Comparison of ENCODE assay signal across 9 mouse cellular contexts in the genomic region with DNA sequence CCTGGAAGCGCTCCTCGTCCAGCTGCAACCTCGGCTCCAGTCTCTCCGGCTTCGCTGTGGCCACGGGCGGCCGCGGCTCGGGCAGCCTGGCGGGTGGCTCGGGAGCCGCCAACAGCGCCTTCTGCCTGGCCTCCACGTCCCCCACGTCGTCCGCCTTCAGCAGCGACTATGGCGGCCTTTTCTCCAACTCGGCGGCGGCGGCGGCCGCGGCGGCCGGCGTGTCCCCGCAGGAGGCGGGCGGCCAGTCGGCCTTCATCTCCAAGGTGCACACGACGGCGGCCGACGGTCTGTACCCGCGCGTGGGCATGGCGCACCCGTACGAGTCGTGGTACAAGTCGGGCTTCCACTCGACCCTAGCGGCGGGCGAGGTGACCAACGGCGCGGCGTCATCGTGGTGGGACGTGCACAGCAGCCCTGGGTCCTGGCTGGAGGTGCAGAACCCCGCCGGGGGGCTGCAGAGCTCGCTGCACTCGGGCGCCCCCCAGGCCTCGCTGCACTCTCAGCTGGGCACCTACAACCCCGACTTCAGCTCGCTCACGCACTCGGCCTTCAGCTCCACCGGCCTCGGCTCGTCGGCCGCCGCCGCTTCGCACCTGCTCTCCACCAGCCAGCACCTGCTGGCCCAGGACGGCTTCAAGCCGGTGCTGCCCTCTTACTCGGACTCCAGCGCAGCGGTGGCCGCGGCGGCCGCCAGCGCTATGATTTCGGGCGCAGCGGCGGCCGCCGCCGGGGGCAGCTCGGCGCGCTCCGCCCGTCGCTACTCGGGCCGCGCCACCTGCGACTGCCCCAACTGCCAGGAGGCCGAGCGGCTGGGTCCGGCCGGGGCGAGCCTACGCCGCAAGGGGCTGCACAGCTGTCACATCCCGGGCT. TPM values are rescaled to one million over a fixed set of nuclear protein-coding genes. Genes with fewer than 3 reads are reported as not detected.
A peak's percentile ranks its signal among the peaks of the same experiment; 100 is the strongest.
DNase-seq lines count a peak whose midpoint lies in the region; ATAC-seq and TF ChIP-seq lines count a peak whose summit lies in the region.
"Had no signal": no experiment of that assay in that cellular context is flagged by ENCODE, and none has a peak within 500 bp of the region (broad histone marks: within the 10 kb centered on the region; RNA-seq: fewer than 3 reads in every experiment).

No protein-coding gene starts in this region.

- H3K27ac ChIP-seq in hindbrain, postnatal 0 days, result no peak overlapping the region
- H3K27ac ChIP-seq in midbrain, embryonic 10.5 days (replicated peaks), result peak overlapping the region; percentile 83

- peak; percentile 12 for DNase-seq in cerebellum, adult 8-10 months
- no peak for DNase-seq in cerebellum, postnatal 36 days
- DNase-seq in spleen, postnatal 10 days (ENCODE audit: low spot score in 2 of 2), result peak; percentile 41 to 43
- DNase-seq in spleen, postnatal 36 days (ENCODE audit: low spot score in 2 of 2), result no peak
- DNase-seq in hindbrain, postnatal 0 days (ENCODE audit: low spot score), result peak; percentile 27
- peak; percentile 73 for DNase-seq in midbrain, embryonic 10.5 days (ENCODE audit: low spot score)
- DNase-seq in thymus, postnatal 14 days, result peak; percentile 64
- no peak for DNase-seq in ovary, postnatal 10 days (ENCODE audit: low spot score)

- H3K9me3 ChIP-seq in hindbrain, postnatal 0 days (ENCODE audit: low read length), result no peaks in the 10 kb centered on the region
- no peaks in the 10 kb centered on the region for H3K9me3 ChIP-seq in midbrain, embryonic 10.5 days (replicated peaks)

- peak overlapping the region; percentile 48 for H3K4me2 ChIP-seq in hindbrain, postnatal 0 days (ENCODE audit: low read depth, low read length)

- TF ChIP-seq CTCF in hindbrain, postnatal 0 days (IDR thresholded peaks at IDR 0.05; ENCODE audit: low read depth), result 0 out of 2 replicates have a peak, but pooled peaks have one; percentile 14

- H3K4me3 ChIP-seq in hindbrain, postnatal 0 days (ENCODE audit: low read length), result peak overlapping the region; percentile 36
- peak overlapping the region; percentile 62 for H3K4me3 ChIP-seq in midbrain, embryonic 10.5 days

- H3K4me1 ChIP-seq in hindbrain, postnatal 0 days (ENCODE audit: insufficient read depth, low read length), result 0 out of 2 replicates have a peak, but pooled peaks cover 4% of the 10 kb centered on the region
- peaks cover 86% of the 10 kb centered on the region for H3K4me1 ChIP-seq in midbrain, embryonic 10.5 days

- peak; percentile 21; the same call in 1 of the 2 replicates for ATAC-seq in hindbrain, postnatal 0 days

- 1% methylated on average over 99 of the region's 110 CpGs for WGBS in hindbrain, postnatal 0 days
- under 1% methylated on average over 107 of the region's 110 CpGs for WGBS in midbrain, embryonic 10.5 days

- H3K27me3 ChIP-seq in hindbrain, postnatal 0 days (ENCODE audit: insufficient read depth, low read length), result peaks cover 55% of the 10 kb centered on the region
- peaks cover 100% of the 10 kb centered on the region for H3K27me3 ChIP-seq in midbrain, embryonic 10.5 days (ENCODE audit: low read depth, poor library complexity, severe bottlenecking)

- H3K36me3 ChIP-seq in hindbrain, postnatal 0 days (ENCODE audit: insufficient read depth, low read length), result no peaks in the 10 kb centered on the region
- H3K36me3 ChIP-seq in midbrain, embryonic 10.5 days, result no peaks in the 10 kb centered on the region

- H3K9ac ChIP-seq in hindbrain, postnatal 0 days (replicated peaks; ENCODE audit: low read length), result no peak overlapping the region

RNA-seq across cellular contexts. Expression of gene Sp9, which starts 1.8 kb away (rescaled TPM):
- total RNA-seq in hindbrain, postnatal 0 days (2014; rRNA removed), result 1.7 and 3.8 TPM in 2 replicates
- polyA plus RNA-seq in hindbrain, postnatal 0 days (2015; fragmentation: Nextera tagmentation; extraction: Ambion mirVana), result 0.49 and 0.63 TPM in 2 replicates
- 1.5 and 1.8 TPM in 2 replicates for polyA plus RNA-seq in midbrain, embryonic 10.5 days (2016; fragmentation: Nextera tagmentation; extraction: Ambion mirVana)
- total RNA-seq: gastrocnemius, postnatal 36 days had no signal

RNA-seq across cellular contexts. Expression of gene Scrn3, which starts 38.9 kb away (rescaled TPM):
- 2.9 and 3.1 TPM in 2 replicates for total RNA-seq in hindbrain, postnatal 0 days (2014; rRNA removed)
- polyA plus RNA-seq in hindbrain, postnatal 0 days (2015; fragmentation: Nextera tagmentation; extraction: Ambion mirVana), result 6.2 and 7.1 TPM in 2 replicates
- 12.4 and 12.7 TPM in 2 replicates for polyA plus RNA-seq in midbrain, embryonic 10.5 days (2016; fragmentation: Nextera tagmentation; extraction: Ambion mirVana)

RNA-seq across cellular contexts. Expression of gene Cir1, which starts 39.0 kb away (rescaled TPM):
- total RNA-seq in hindbrain, postnatal 0 days (2014; rRNA removed), result 2.4 and 3.3 TPM in 2 replicates
- polyA plus RNA-seq in hindbrain, postnatal 0 days (2015; fragmentation: Nextera tagmentation; extraction: Ambion mirVana), result 25.2 and 31.5 TPM in 2 replicates
- polyA plus RNA-seq in midbrain, embryonic 10.5 days (2016; fragmentation: Nextera tagmentation; extraction: Ambion mirVana), result 14.0 and 19.0 TPM in 2 replicates

RNA-seq across cellular contexts. Expression of gene Ola1, which starts 54.8 kb away (rescaled TPM):
- total RNA-seq in hindbrain, postnatal 0 days (2014; rRNA removed), result 39.7 and 49.9 TPM in 2 replicates
- polyA plus RNA-seq in hindbrain, postnatal 0 days (2015; fragmentation: Nextera tagmentation; extraction: Ambion mirVana), result 102 and 105 TPM in 2 replicates
- 92.1 and 103 TPM in 2 replicates for polyA plus RNA-seq in midbrain, embryonic 10.5 days (2016; fragmentation: Nextera tagmentation; extraction: Ambion mirVana)

Comparison
In these comparisons a context has a peak if more than half of its experiments do, and no peak if none do; other contexts are left out.
1. DNase-seq: peak in cerebellum, adult 8-10 months (single experiment), spleen, postnatal 10 days (2 of 2), hindbrain, postnatal 0 days (single experiment), midbrain, embryonic 10.5 days (single experiment) and thymus, postnatal 14 days (single experiment); none in cerebellum, postnatal 36 days (0 of 2), spleen, postnatal 36 days (0 of 2) and ovary, postnatal 10 days (single experiment).